Mouse (Mus musculus) cerebellum, postnatal 10 days (tissue): ENCODE measurements around the gene Psmc3.

Source experiments
- DNase-seq, 2 experiments: peaks; one replicate each; pipeline ENCODE4 v3.0.0; 2021; ENCODE audit warnings: mixed read lengths in 2 of 2

The Psmc3 gene

DNA sequence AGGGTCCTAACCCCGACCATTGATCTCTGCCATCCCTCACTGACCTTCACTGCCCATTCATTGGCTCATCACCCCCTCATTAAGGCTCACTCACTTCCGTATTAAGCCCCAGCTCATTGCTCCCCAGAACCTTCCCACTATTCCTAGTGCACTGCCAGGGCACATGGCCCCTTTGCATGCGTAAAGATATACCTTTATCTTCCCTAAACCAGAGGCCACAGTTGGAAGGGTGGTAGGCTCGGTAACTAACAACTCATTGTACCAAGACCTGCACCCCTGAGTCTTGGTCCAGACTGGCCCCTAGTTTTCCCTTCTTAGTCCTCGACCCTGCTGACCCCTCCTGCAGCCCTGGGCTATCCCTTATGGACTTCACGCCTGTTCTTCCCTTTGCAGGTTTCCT, 60.0 kb downstream of the Psmc3 start:
- DNase-seq = no peak

- DNase-seq = peak; percentile 99 to 100
Observed at GRCm38 (mm10) chr2:91114781-91115577, 61.2 kb downstream of the Psmc3 start.

DNA sequence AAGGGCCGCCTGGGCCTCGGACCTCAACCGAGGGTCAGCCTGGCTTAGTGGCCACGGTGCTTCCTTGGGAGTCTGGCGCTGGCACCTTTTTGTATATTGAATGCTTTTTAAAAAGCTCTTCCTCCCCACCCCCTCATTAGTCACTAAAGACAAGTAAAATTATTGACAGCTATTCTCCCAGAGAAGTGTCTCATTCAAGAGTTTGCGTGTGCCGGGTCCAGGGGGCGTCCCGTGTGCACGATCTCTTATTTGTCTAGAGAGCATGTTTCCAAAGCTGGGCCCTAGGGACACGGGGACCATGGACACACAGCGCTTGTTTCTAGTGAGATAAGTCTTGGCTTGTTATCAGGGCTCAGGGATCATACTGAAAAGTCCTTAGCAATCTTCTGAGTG, 61.8 kb downstream of the Psmc3 start:
- DNase-seq = no peak
